Comparison of ENCODE assay signal across 8 mouse cellular contexts in the genomic region with DNA sequence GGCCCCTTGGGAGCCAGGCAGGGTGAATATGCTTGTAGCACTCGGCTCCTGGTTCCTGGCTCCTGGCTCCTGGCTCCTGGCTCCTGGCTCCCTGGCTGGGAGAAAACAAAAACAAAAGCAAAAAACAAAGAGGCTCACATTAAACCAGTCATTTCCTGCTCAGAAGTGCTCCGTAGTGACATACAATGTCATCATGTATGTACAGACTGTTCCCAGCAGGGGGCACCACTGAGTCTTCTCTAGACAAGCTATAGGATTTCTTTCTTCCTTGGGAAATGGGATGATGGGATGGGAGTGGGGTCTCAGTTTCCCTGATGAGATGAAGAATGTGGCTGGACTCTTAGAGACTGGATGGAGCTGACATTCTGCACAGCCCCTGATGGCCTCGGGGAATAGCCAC. TPM values are rescaled to one million over a fixed set of nuclear protein-coding genes. Genes with fewer than 3 reads are reported as not detected.
DNase-seq lines count a peak whose midpoint lies in the region; ATAC-seq lines count a peak whose summit lies in the region.

No protein-coding gene starts in this region.

- no peaks in the 10 kb centered on the region for H3K36me3 ChIP-seq in hindbrain, embryonic 10.5 days
- no peaks in the 10 kb centered on the region for H3K36me3 ChIP-seq in hindbrain, embryonic 16.5 days (ENCODE audit: control insufficient read depth, insufficient read depth, low read length)

- WGBS in hindbrain, embryonic 10.5 days, result 53% methylated on average over 3 of the region's 3 CpGs
- 43% methylated on average over 3 of the region's 3 CpGs for WGBS in hindbrain, embryonic 16.5 days

- H3K4me3 ChIP-seq in hindbrain, embryonic 10.5 days, result no peak overlapping the region
- H3K4me3 ChIP-seq in hindbrain, embryonic 16.5 days (ENCODE audit: low read length), result no peak overlapping the region

- DNase-seq in hindbrain, embryonic 10.5 days (ENCODE audit: low spot score), result peak; percentile 40
- DNase-seq in B cell, adult 2 months, result peak; percentile 77 to 78
- peak; percentile 60 for DNase-seq in NIH3T3 (ENCODE audit: low read depth)
- peak; percentile 78 for DNase-seq in embryo, embryonic 11 days
- peak; percentile 70 to 90 for DNase-seq in kidney, postnatal 36 days
- DNase-seq in natural killer cell, adult 2 months (ENCODE audit: low spot score in 2 of 2), result peak; percentile 68 to 73
- no peak for DNase-seq in Muller cell, postnatal 12 days (ENCODE audit: inconsistent ontology term)

- no peak overlapping the region for H3K4me2 ChIP-seq in hindbrain, embryonic 16.5 days (ENCODE audit: low read length)

- H3K9ac ChIP-seq in hindbrain, embryonic 16.5 days (ENCODE audit: low read depth, low read length), result no peak overlapping the region

- no peaks in the 10 kb centered on the region for H3K4me1 ChIP-seq in hindbrain, embryonic 10.5 days (replicated peaks)
- H3K4me1 ChIP-seq in hindbrain, embryonic 16.5 days (ENCODE audit: control insufficient read depth, insufficient read depth, low read depth, low read length), result no peaks in the 10 kb centered on the region

- no peaks in the 10 kb centered on the region for H3K9me3 ChIP-seq in hindbrain, embryonic 10.5 days
- H3K9me3 ChIP-seq in hindbrain, embryonic 16.5 days (ENCODE audit: control insufficient read depth, low read length), result no peaks in the 10 kb centered on the region

- H3K27ac ChIP-seq in hindbrain, embryonic 10.5 days, result no peak overlapping the region
- no peak overlapping the region for H3K27ac ChIP-seq in hindbrain, embryonic 16.5 days (ENCODE audit: low read depth, low read length)

- no peak for ATAC-seq in hindbrain, embryonic 16.5 days

- H3K27me3 ChIP-seq in hindbrain, embryonic 10.5 days (ENCODE audit: insufficient read depth, poor library complexity, severe bottlenecking), result no peaks in the 10 kb centered on the region
- H3K27me3 ChIP-seq in hindbrain, embryonic 16.5 days (replicated peaks; ENCODE audit: control insufficient read depth, insufficient read depth, low read length), result no peaks in the 10 kb centered on the region

RNA-seq across cellular contexts. Expression of a gene that starts 12.7 kb away (rescaled TPM):
- 0.68 and 0.88 TPM in 2 replicates for polyA plus RNA-seq in hindbrain, embryonic 10.5 days (2016; fragmentation: Nextera tagmentation; extraction: Ambion mirVana)
- 3.1 and 3.2 TPM in 2 replicates for polyA plus RNA-seq in hindbrain, embryonic 16.5 days (2015; fragmentation: Nextera tagmentation; extraction: Ambion mirVana)

RNA-seq across cellular contexts. Expression of a gene that starts 13.4 kb away (rescaled TPM):
- 37.7 and 41.6 TPM in 2 replicates for polyA plus RNA-seq in hindbrain, embryonic 10.5 days (2016; fragmentation: Nextera tagmentation; extraction: Ambion mirVana)
- polyA plus RNA-seq in hindbrain, embryonic 16.5 days (2015; fragmentation: Nextera tagmentation; extraction: Ambion mirVana), result 47.0 and 48.4 TPM in 2 replicates

RNA-seq across cellular contexts. Expression of a gene that starts 50.1 kb away (rescaled TPM):
- polyA plus RNA-seq in hindbrain, embryonic 10.5 days (2016; fragmentation: Nextera tagmentation; extraction: Ambion mirVana), result 3.2 and 3.5 TPM in 2 replicates
- 1.2 and 1.3 TPM in 2 replicates for polyA plus RNA-seq in hindbrain, embryonic 16.5 days (2015; fragmentation: Nextera tagmentation; extraction: Ambion mirVana)
